Mouse (Mus musculus) E14TG2a.4 (cell line): ENCODE measurements around the gene Cyp2d22.
A peak's percentile ranks its signal among the peaks of the same experiment; 100 is the strongest.

ENCODE experiments used
- H3K27me3 ChIP-seq: 2 replicates; pipeline ENCODE4 v1.6.1; 2014; ENCODE audit warnings: low read length, control low read depth; ENCODE audit not compliant: insufficient read depth
- H3K36me3 ChIP-seq: 2 replicates; pipeline ENCODE4 v1.6.1; 2014; ENCODE audit warnings: low read length, control low read depth; ENCODE audit not compliant: insufficient read depth
- H3K4me1 ChIP-seq: replicated peaks from 2 replicates; pipeline ENCODE4 v1.6.1; 2014; ENCODE audit warnings: low read depth, low read length, control low read depth
- H3K4me3 ChIP-seq: replicated peaks from 2 replicates; pipeline ENCODE4 v1.5.1; 2014; ENCODE audit warnings: mild to moderate bottlenecking, low read length
- H3K9me3 ChIP-seq: 2 replicates; pipeline ENCODE4 v1.6.1; 2014; ENCODE audit warnings: low read length, control low read depth
- CTCF ChIP-seq: conservative IDR thresholded peaks from 2 replicates; pipeline ENCODE4 v1.5.1; 2014; ENCODE audit warnings: low read length
- NANOG ChIP-seq: IDR thresholded peaks from 2 replicates; pipeline ENCODE4 v1.6.1; 2014; ENCODE audit warnings: borderline replicate concordance, low read length, mixed read lengths
- POU5F1 ChIP-seq: IDR thresholded peaks from 2 replicates; pipeline ENCODE4 v1.6.1; 2014; ENCODE audit warnings: low read length, borderline replicate concordance

Gene Cyp2d22

GRCm38 (mm10) chr15:82339634-82340254, 40.3 kb downstream of the Cyp2d22 start:
- Histone ChIP-seq H3K4me3 (0 out of 2 replicates have a peak overlapping the region, but pooled peaks have one; percentile 24), H3K36me3 (peaks cover 23% of the 10 kb centered on the region), H3K4me1 (peaks cover 73% of the 10 kb centered on the region), H3K27me3 (peaks cover 30% of the 10 kb centered on the region), H3K9me3 (no peaks in the 10 kb centered on the region)
- TF ChIP-seq NANOG, result no peak
- no peak for TF ChIP-seq CTCF
- no peak for TF ChIP-seq POU5F1

- Histone ChIP-seq H3K36me3 (peaks cover 28% of the 10 kb centered on the region), H3K27me3 (peaks cover 30% of the 10 kb centered on the region), H3K9me3 (no peaks in the 10 kb centered on the region), H3K4me3 (peak overlapping the region; percentile 82), H3K4me1 (peaks cover 73% of the 10 kb centered on the region)
- TF ChIP-seq POU5F1, result no peak
- TF ChIP-seq CTCF, result no peak
- no peak for TF ChIP-seq NANOG
These were observed 40.9 kb downstream of the Cyp2d22 start for GRCm38 (mm10) chr15:82339150-82339549.

DNA sequence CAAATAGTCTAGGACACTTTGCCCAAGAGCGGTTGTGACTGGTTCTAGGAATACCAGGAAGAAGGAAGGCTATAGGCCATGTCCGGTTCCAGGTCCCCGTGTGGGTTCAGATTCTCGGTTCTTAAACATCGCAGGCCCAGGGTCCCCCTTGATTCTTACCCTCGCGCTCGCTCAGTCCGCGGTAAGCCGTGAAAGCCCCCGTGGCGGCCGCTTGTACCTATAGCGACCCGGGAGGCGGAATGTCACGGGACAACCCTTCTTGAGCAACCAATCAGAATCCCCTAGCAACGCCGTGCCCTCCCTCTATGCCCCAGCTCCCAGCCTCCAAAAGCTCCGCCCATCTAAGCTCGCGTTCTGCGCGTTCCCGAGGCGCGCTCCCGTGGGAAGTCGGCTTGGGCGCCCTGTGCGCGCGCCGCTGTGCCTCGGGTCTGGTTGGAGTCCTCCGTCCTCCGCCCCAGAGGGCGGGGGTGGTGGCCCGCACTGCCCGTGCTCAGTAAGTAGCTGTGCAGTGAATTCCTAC, 41.4 kb downstream of the Cyp2d22 start, which contains the start of the genes Naga, Pheta2 and Smdt1:
Gene Naga (minus strand): TSS at position 333 of the 520 bp plus-strand sequence.
Gene Pheta2 (plus strand): TSS at position 350 of the 520 bp plus-strand sequence.
Gene Smdt1 (plus strand): TSS at position 367 of the 520 bp plus-strand sequence.
- Histone ChIP-seq H3K36me3 (peaks cover 31% of the 10 kb centered on the region), H3K27me3 (peaks cover 30% of the 10 kb centered on the region), H3K4me1 (peaks cover 70% of the 10 kb centered on the region), H3K9me3 (no peaks in the 10 kb centered on the region), H3K4me3 (peak within 1 kb of the TSS; percentile 82)
- TF ChIP-seq CTCF (no peak), NANOG (no peak), POU5F1 (no peak)

DNA sequence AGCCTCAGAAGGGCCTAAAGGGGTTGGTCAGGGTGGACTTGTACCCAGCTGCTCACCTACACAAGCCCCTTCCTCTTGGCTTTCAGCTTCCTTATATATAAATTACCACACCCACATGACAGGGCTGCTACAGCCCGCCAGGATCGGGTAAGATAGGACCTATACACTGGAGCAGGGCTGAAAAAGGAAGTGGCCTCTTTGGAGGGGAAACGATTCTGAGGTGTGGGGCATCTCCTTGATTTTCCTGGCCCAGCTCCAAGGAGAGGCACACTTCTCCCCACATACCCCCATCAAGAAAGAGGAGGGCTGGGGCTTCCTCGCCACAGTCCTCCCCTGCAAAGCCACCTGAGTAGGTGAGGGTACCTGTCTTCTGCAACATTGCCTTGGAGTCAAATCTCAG, 42.2 kb downstream of the Cyp2d22 start:
- H3K9me3 ChIP-seq, result no peaks in the 10 kb centered on the region
- TF ChIP-seq POU5F1 (no peak), CTCF (no peak), NANOG (no peak)
- H3K4me1 ChIP-seq, result peaks cover 66% of the 10 kb centered on the region
- peak overlapping the region; percentile 82 for H3K4me3 ChIP-seq
- peaks cover 34% of the 10 kb centered on the region for H3K36me3 ChIP-seq
- H3K27me3 ChIP-seq, result peaks cover 30% of the 10 kb centered on the region

DNA sequence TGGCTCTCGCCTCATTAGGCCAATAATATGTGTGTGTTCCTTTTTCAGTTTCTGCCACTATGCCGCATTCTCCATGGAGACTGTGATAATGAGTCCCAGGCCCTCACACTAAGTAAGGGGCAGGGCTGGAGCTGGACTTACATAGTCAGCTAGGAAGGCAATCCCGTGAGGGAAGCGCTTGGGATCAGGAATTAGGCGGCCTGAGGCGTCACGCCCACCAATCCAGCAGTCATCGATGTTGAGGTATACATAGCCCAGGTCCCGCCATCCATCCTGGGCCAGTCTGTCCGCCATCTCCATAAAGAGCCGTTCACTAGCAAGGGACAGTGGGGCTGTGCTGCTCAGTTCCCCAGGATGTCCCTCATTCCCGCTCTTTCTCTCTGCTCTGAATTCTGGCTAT, 43.4 kb downstream of the Cyp2d22 start:
- Histone ChIP-seq H3K4me1 (peaks cover 59% of the 10 kb centered on the region), H3K9me3 (no peaks in the 10 kb centered on the region), H3K27me3 (peaks cover 24% of the 10 kb centered on the region), H3K4me3 (peak overlapping the region; percentile 32; the same call in 1 of the 2 replicates), H3K36me3 (peaks cover 44% of the 10 kb centered on the region)
- no peak for TF ChIP-seq POU5F1
- no peak for TF ChIP-seq CTCF
- no peak for TF ChIP-seq NANOG

DNA sequence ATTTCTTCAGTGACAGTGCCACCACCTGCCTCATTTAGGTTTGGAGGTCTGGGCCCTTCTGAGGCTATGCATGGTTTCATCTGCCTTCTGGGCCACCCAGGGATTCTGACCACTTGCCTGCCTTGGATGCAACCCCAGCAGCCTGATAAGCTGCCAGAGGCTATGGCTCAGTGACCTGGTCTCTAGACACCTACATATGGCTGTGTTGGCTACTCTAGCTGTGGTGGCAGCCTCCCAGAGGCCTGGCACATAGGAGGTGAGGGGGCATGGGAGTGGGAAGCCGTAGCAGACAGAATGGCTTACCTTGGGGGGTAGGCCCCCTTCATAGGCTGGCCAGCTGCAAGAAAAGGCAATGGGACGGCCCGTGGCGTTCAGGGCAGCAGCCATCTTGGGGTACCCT, 44.9 kb downstream of the Cyp2d22 start:
- H3K36me3 ChIP-seq, result peaks cover 54% of the 10 kb centered on the region
- no peak overlapping the region for H3K4me3 ChIP-seq
- no peaks in the 10 kb centered on the region for H3K9me3 ChIP-seq
- peaks cover 53% of the 10 kb centered on the region for H3K4me1 ChIP-seq
- no peak for TF ChIP-seq NANOG
- TF ChIP-seq CTCF, result no peak
- TF ChIP-seq POU5F1, result no peak
- peaks cover 9% of the 10 kb centered on the region for H3K27me3 ChIP-seq

- peaks cover 16% of the 10 kb centered on the region for H3K36me3 ChIP-seq
- H3K4me3 ChIP-seq, result no peak overlapping the region
- peaks cover 6% of the 10 kb centered on the region; the same call in 1 of the 2 replicates for H3K9me3 ChIP-seq
- peaks cover 22% of the 10 kb centered on the region for H3K4me1 ChIP-seq
- no peak for TF ChIP-seq CTCF
- no peak for TF ChIP-seq POU5F1
- TF ChIP-seq NANOG, result no peak
- no peaks in the 10 kb centered on the region for H3K27me3 ChIP-seq
These were observed 54.7 kb downstream of the Cyp2d22 start for GRCm38 (mm10) chr15:82325382-82325781.

DNA sequence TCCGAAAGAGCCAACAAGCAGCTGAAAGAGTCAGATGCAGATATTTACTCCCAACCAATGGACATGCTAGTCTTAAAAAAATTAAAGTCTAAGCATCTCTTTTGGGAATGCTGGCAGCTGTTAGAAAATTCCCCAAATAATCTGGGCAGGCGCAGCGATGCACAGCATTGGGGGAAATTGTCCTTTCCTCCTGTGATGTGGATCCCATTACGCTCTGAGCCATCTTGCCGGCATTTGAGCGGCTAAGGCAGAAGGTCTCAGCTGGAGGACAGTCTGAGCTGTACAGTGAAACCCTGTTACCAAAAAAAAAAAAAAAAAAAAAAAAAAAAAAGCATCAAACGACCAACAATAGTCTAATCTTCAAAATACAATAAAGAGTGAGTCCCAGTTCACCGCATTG, 57.9 kb downstream of the Cyp2d22 start:
- peaks cover 7% of the 10 kb centered on the region; the same call in 1 of the 2 replicates for H3K9me3 ChIP-seq
- peaks cover 16% of the 10 kb centered on the region for H3K4me1 ChIP-seq
- no peak overlapping the region for H3K4me3 ChIP-seq
- no peaks in the 10 kb centered on the region for H3K36me3 ChIP-seq
- no peak for TF ChIP-seq CTCF
- no peak for TF ChIP-seq NANOG
- TF ChIP-seq POU5F1, result no peak
- no peaks in the 10 kb centered on the region for H3K27me3 ChIP-seq
